Mouse (Mus musculus) neural tube, embryonic 12.5 days (tissue): ENCODE measurements around the gene Baz1a. TPM values are rescaled to one million over a fixed set of nuclear protein-coding genes. Genes with fewer than 3 reads are reported as not detected.

Source experiments
- ATAC-seq: fragments of 200-750 bp; cut with Nextera tagmentation; 2 replicates; pipeline ENCODE4 v1.8.0; 2017; ENCODE audit warnings: low read depth, mild to moderate bottlenecking, moderate TSS enrichment, moderate library complexity; ENCODE audit not compliant: low FRiP score
- H3K27ac ChIP-seq: fragments of 300-500 bp; sonication (generic); 2 replicates; pipeline ENCODE4 v1.5.1; 2016
- H3K27me3 ChIP-seq: fragments of 300-500 bp; sonication (generic); replicated peaks from 2 replicates; pipeline ENCODE4 v1.6.1; 2016; ENCODE audit warnings: mild to moderate bottlenecking
- H3K36me3 ChIP-seq: fragments of 300-500 bp; sonication (generic); 2 replicates; pipeline ENCODE4 v1.6.1; 2016; ENCODE audit warnings: mild to moderate bottlenecking
- H3K4me1 ChIP-seq: fragments of 300-500 bp; sonication (generic); 2 replicates; pipeline ENCODE4 v1.6.1; 2016
- H3K4me2 ChIP-seq: fragments of 300-500 bp; sonication (generic); replicated peaks from 2 replicates; pipeline ENCODE4 v1.6.1; 2016; ENCODE audit warnings: mild to moderate bottlenecking
- H3K4me3 ChIP-seq: fragments of 300-500 bp; sonication (generic); 2 replicates; pipeline ENCODE4 v1.5.1; 2016
- H3K9ac ChIP-seq: fragments of 300-500 bp; sonication (generic); 2 replicates; pipeline ENCODE4 v1.6.1; 2016; ENCODE audit warnings: mild to moderate bottlenecking
- H3K9me3 ChIP-seq: fragments of 300-500 bp; sonication (generic); 2 replicates; pipeline ENCODE4 v1.6.1; 2016; ENCODE audit warnings: mild to moderate bottlenecking
- WGBS: fragments of 180-500 bp; shearing (Covaris S2); methylation state at CpG from one replicate; pipeline ENCODE4 v1.1.7; 2016; 5-methylcytosine and 5-hydroxymethylcytosine counted together
- polyA plus RNA-seq: library from polyadenylated mRNA; unstranded; fragments of >200 nt; fragmentation: Nextera tagmentation; extraction: Ambion mirVana; gene quantifications from 2 replicates; pipeline ENCODE4 v1.2.1, GENCODE M21; 2016

Baz1a gene
- polyA plus RNA-seq, 1 experiment from 2014 or later, result 33.5 TPM

DNA sequence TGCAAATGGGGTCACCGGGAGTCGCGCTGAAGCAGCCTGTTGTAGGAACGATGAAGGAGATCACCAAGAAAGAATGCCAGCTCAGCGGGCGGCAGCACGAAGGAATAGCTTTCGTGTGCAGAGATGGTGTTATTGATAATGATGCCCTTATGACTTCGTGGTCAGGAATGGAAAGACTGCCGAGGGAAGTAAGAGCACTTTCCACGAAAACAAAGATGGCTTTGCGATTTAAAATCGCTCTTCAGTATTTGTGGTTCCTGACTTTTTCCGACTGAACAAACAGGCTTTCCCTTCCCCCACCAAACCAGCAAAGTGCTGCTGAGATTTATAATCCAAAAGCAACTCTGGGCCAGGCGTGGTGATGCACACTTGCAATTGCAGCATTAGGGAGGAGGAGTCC lies 26.9 kb upstream of the Baz1a start:
- Histone ChIP-seq H3K27ac (no peak overlapping the region), H3K9me3 (no peaks in the 10 kb centered on the region), H3K4me1 (no peaks in the 10 kb centered on the region), H3K9ac (no peak overlapping the region), H3K4me2 (no peak overlapping the region), H3K36me3 (peaks cover 4% of the 10 kb centered on the region; the same call in 1 of the 2 replicates), H3K4me3 (no peak overlapping the region), H3K27me3 (no peaks in the 10 kb centered on the region)
- ATAC-seq, result no peak
- WGBS, result 80% methylated on average over 15 of the region's 15 CpGs

DNA sequence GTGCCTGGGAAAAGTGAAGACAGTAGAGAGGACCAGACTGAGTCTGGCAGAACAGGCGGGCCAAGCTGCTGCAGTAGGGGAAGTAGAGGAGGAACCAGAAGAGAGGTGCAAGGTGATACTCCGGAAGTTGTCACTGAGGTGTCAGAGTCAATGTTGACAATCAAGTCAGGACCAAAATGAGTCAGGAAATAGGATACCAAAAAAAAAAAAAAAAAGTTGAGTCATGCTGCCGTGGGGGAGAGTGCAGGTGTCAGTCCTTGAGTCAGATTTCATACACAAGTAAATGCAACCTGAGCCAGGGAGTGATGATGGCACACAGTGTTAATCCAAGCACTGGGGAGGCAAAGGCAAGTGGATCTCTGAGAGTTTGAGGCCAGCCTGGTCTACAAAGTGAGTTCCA lies 12.9 kb upstream of the Baz1a start:
- Histone ChIP-seq H3K27ac (no peak overlapping the region), H3K4me1 (no peaks in the 10 kb centered on the region), H3K4me2 (no peak overlapping the region), H3K27me3 (no peaks in the 10 kb centered on the region), H3K4me3 (no peak overlapping the region), H3K9ac (no peak overlapping the region), H3K36me3 (no peaks in the 10 kb centered on the region), H3K9me3 (no peaks in the 10 kb centered on the region)
- no peak for ATAC-seq
- 72% methylated on average over 3 of the region's 3 CpGs for WGBS

DNA sequence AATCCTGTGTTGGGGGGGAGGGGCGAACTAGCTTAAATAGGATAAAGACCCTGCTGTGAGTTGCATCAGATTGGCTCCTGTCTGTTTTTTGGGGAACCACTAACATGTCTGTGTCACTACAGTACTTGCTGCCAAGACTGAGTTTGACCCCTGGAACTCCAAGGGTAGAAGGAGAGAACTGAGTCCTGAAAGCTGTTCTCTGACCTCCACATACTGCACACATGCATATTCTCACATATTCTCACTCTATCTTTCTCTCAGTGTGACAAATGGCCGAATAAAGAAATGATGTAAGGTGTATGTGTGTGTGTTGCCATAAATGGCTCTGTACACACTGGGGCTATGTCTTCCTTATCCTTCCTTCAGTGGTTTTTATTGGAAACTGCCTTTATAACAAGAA lies 9.1 kb upstream of the Baz1a start:
- Histone ChIP-seq H3K36me3 (no peaks in the 10 kb centered on the region), H3K27ac (no peak overlapping the region), H3K9ac (no peak overlapping the region), H3K4me3 (no peak overlapping the region), H3K27me3 (no peaks in the 10 kb centered on the region), H3K4me1 (no peaks in the 10 kb centered on the region), H3K9me3 (no peaks in the 10 kb centered on the region), H3K4me2 (no peak overlapping the region)
- no peak for ATAC-seq
- 81% methylated on average over 2 of the region's 2 CpGs for WGBS

DNA sequence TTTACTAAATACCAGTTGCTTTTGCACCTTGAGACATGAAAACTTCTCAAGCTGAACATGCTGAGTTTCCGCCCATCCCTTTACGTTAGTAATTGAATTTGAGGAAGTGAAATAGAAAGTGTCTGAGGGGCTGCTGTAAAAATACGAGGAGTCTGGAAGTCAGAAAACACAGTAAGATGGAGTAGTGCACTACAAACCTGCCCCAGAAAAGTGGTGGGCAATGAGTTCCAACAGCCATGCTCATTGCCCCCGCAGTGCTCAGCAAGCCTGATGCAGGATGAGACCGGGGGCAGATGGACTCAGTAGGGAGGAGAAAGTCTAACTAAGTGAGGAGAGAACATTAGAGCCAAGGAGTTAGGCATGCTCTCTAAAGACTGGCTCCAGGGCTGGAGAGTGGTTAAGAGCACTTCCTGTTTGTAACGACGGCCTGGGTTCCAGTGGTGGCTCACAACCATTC lies 5.3 kb upstream of the Baz1a start:
- H3K36me3 ChIP-seq, result no peaks in the 10 kb centered on the region
- H3K9ac ChIP-seq, result no peak overlapping the region
- 88% methylated on average over 7 of the region's 7 CpGs for WGBS
- no peaks in the 10 kb centered on the region for H3K4me1 ChIP-seq
- no peaks in the 10 kb centered on the region for H3K27me3 ChIP-seq
- H3K4me2 ChIP-seq, result no peak overlapping the region
- no peak overlapping the region for H3K27ac ChIP-seq
- no peak for ATAC-seq
- H3K4me3 ChIP-seq, result no peak overlapping the region
- H3K9me3 ChIP-seq, result no peaks in the 10 kb centered on the region

DNA sequence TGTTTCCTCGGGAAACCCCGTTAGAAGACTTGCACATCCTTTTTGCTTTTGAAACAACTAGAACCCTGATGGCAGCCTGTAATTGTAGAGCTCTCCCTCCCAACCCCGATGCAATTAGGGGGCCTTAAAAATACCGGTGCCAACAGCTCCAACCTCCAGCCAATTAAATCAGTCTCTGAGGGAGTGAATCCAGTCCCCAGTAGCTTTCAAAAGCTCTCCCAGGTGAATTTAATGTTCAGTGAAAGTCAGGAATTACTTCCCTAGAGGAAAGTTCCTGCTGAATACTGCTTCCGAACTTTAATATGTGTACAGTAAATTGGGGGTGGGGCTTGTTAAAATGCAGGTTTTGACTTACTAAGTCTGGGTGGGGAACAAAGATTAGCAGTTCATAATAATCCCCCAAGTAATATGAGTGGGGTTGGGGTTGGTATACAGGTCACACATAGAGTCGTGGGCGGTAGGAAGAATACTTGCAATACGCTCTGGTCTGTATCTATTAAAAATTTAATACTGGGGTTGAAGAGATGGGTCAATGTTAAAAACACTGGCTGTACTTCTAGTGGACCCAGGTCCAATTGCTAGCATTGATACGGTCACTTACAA lies 3.1 kb upstream of the Baz1a start:
- no peak overlapping the region for H3K4me3 ChIP-seq

DNA sequence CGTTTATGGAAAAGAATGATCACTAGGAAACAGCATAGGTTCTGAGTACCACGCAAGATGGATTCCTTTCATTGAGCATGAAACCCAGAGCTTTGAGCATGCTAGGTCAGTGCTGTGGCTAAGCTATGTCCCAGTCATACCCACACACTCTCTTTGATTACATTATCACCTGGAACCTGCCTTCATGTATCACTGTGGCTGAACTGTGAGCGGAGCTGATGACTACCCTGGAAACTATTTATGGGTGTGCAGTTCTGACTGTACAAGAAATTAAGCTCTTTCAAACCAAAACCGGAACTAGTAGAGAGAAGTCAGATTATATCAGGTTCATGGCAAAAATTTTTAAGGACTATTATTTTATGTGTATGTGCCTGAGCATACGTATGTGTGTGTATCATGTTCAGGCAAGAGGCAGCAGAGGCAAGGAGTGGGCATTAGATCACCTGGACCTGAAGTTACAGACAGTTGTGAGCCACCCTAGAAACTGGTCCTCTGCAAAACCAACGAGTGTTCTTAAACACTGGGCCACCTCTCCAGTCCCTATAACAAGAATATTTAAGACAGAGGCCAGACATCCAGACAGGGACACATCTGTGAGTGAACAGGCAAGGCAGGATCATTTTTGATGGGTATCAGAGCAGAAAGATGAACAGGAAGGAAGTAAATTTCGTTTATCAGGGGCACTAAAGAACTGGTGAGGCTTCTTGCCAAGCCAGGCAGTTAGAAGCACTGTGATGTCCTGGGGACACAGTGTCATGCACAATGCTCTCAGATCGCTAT lies 2.4 kb upstream of the Baz1a start:
- H3K9ac ChIP-seq, result no peak overlapping the region
- no peak overlapping the region for H3K27ac ChIP-seq
- H3K4me1 ChIP-seq, result no peaks in the 10 kb centered on the region
- WGBS, result 73% methylated on average over 8 of the region's 8 CpGs
- H3K36me3 ChIP-seq, result no peaks in the 10 kb centered on the region
- no peak overlapping the region for H3K4me2 ChIP-seq
- no peak for ATAC-seq
- no peak overlapping the region for H3K4me3 ChIP-seq
- H3K27me3 ChIP-seq, result no peaks in the 10 kb centered on the region
- no peaks in the 10 kb centered on the region for H3K9me3 ChIP-seq

More for the DNA sequence above, 3.1 kb upstream of the Baz1a start:
- ATAC-seq, result no peak
- no peaks in the 10 kb centered on the region for H3K27me3 ChIP-seq
- 55% methylated on average over 9 of the region's 9 CpGs for WGBS
- H3K36me3 ChIP-seq, result no peaks in the 10 kb centered on the region
- H3K4me1 ChIP-seq, result no peaks in the 10 kb centered on the region
- no peak overlapping the region for H3K9ac ChIP-seq
- H3K4me2 ChIP-seq, result no peak overlapping the region
- no peak overlapping the region for H3K27ac ChIP-seq
- H3K9me3 ChIP-seq, result no peaks in the 10 kb centered on the region

DNA sequence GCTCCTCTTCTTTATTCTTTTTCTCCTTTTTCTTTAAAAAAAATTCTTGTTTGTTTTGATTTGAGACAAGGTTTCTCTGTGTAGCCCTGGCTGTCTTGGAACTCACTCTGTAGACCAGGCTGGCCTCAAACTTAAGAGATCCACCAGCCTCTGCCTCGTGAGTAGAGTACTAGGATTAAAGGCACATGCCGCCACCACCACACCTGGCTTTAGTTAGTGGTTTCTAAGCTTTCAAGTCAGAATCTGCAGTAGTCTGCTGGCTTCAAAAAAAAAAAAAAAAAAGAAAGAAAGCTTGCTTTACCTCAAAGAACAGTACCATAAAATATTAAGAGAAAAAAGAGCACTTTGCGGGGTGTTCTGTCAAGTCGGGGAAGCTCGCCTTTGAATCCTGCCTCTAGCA lies 1.3 kb upstream of the Baz1a start:
- Histone ChIP-seq H3K36me3 (no peaks in the 10 kb centered on the region), H3K27ac (no peak overlapping the region), H3K9ac (no peak overlapping the region), H3K4me1 (no peaks in the 10 kb centered on the region), H3K9me3 (no peaks in the 10 kb centered on the region), H3K4me2 (no peak overlapping the region), H3K27me3 (no peaks in the 10 kb centered on the region), H3K4me3 (no peak overlapping the region)
- no peak for ATAC-seq
- 82% methylated on average over 5 of the region's 5 CpGs for WGBS

DNA sequence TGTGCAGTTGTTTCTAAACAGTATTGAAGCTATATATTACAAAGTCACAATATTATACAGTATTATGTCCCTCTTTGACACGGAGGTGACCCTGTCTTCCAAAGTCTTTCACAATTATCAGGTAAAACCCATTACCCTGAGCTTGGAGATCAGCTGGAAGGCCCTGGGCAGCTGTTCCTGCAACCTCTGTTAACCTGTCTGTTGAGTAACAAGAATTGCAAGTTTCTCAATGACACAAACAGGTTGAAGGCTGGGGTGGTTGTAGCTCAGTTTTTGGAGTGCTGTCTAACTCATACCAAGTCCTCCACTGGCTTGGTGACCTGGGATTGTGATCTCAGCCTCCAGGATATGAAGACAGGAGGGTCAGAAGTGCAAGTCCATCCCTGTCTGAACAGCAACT lies 1.1 kb downstream of the Baz1a start:
- H3K36me3 ChIP-seq, result no peaks in the 10 kb centered on the region
- H3K27me3 ChIP-seq, result no peaks in the 10 kb centered on the region
- no peak overlapping the region for H3K4me2 ChIP-seq
- no peaks in the 10 kb centered on the region for H3K4me1 ChIP-seq
- H3K27ac ChIP-seq, result no peak overlapping the region
- no peak overlapping the region for H3K4me3 ChIP-seq
- 87% methylated on average over 1 of the region's 1 CpGs for WGBS
- no peak for ATAC-seq
- H3K9me3 ChIP-seq, result no peaks in the 10 kb centered on the region
- H3K9ac ChIP-seq, result no peak overlapping the region

DNA sequence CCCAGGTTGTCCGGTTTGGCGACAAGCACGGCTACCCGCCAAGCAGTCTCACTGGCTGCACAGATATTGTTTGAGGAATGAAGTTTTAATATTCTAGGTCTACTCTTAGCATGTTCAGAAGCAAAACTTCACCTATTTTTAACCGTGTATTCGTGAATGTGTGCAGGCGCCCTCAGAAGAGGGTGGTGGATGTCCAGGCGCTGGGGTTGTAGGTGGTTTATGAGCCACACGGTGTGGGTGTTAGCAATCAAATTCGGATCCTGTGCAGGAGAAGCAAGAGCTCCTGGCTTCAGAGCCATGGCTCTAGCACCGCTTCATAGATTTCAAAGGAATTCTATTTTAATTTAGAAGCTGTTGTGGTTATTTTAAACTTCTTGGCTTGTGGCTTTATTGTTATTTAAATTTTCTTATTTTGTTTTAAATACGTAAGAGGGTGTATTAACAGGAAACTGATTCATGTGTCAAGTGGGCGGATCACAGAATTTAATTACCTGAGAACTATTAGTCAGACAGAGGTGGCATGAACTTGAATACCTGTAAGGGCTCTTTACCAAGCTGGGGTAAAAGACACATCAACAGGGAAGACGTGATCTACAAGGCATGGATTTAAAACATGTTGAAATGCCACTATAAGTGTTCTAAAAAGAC lies 6.7 kb downstream of the Baz1a start:
- H3K36me3 ChIP-seq, result no peaks in the 10 kb centered on the region
- H3K4me3 ChIP-seq, result no peak overlapping the region
- 90% methylated on average over 14 of the region's 14 CpGs for WGBS
- no peak overlapping the region for H3K9ac ChIP-seq
- no peak overlapping the region for H3K27ac ChIP-seq
- H3K9me3 ChIP-seq, result no peaks in the 10 kb centered on the region
- ATAC-seq, result no peak
- H3K4me2 ChIP-seq, result no peak overlapping the region
- no peaks in the 10 kb centered on the region for H3K27me3 ChIP-seq
- no peaks in the 10 kb centered on the region for H3K4me1 ChIP-seq

DNA sequence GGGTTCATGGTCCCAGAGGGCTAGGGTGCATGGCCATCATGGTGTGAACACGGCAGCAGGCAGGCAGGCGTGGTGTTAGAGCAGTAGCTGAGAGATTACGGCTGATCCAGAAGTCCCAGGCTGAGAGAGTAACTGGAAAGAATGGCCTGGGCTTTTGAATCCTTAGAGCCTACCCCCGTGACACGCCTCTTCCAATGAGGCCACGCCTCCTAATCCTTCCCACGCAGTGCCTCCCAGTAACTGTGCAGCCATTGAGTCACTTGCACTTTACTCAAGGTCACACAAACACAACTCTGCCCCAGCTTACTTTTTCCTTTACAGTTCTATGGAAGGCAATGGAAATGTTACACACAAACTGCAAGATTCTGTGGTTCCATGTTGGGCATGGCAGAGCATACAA lies 8.1 kb downstream of the Baz1a start:
- 93% methylated on average over 7 of the region's 7 CpGs for WGBS
- ATAC-seq, result no peak
- Histone ChIP-seq H3K9me3 (no peaks in the 10 kb centered on the region), H3K27me3 (no peaks in the 10 kb centered on the region), H3K36me3 (no peaks in the 10 kb centered on the region), H3K4me3 (no peak overlapping the region), H3K4me2 (no peak overlapping the region), H3K4me1 (no peaks in the 10 kb centered on the region), H3K27ac (no peak overlapping the region), H3K9ac (no peak overlapping the region)

DNA sequence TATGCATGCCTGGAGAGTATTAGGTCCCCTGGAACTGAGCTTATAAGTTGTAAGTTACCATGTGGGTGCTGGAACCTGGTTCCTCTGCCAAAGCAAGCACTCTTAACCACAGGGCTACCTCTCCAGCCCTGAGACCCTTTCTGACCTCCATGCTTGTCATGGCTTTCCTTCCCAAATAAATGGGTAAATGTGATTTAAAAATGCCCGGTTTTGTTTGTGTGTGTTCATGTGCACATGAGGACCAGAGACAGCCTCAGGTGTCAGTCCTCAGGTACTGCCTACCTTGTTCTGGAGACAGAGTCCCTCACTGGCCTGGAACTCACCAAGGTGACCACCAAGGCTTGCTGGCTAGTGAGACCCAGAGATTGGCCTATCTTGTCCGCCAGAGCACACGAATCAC lies 9.8 kb downstream of the Baz1a start:
- H3K9me3 ChIP-seq, result no peaks in the 10 kb centered on the region
- H3K4me2 ChIP-seq, result no peak overlapping the region
- H3K36me3 ChIP-seq, result no peaks in the 10 kb centered on the region
- no peak overlapping the region for H3K27ac ChIP-seq
- no peak overlapping the region for H3K4me3 ChIP-seq
- no peaks in the 10 kb centered on the region for H3K27me3 ChIP-seq
- H3K4me1 ChIP-seq, result no peaks in the 10 kb centered on the region
- 92% methylated on average over 3 of the region's 3 CpGs for WGBS
- no peak for ATAC-seq
- no peak overlapping the region for H3K9ac ChIP-seq

DNA sequence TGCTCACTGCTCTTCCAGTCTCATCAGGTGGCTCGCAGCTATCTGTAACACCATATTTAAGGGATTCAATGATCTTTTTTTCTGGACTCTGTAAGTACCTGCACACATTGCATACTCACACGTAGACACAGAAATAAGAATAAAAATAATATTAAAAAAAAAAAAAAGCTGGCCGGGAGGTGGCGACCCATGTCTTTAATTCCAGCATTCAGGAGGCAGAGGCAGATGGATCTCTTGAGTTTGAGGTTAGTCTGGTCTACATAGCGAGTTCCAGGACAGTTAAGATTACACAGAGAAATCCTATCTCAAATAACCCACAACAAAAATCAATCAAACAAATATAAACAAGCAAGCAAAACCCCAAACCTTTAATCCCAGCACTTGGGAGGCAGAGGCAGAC lies 10.3 kb downstream of the Baz1a start:
- Histone ChIP-seq H3K4me3 (no peak overlapping the region), H3K27ac (no peak overlapping the region), H3K36me3 (no peaks in the 10 kb centered on the region), H3K9ac (no peak overlapping the region), H3K4me2 (no peak overlapping the region), H3K4me1 (no peaks in the 10 kb centered on the region), H3K9me3 (no peaks in the 10 kb centered on the region), H3K27me3 (no peaks in the 10 kb centered on the region)
- 93% methylated on average over 5 of the region's 5 CpGs for WGBS
- no peak for ATAC-seq
